Mouse (Mus musculus) liver, adult 2 months (tissue): ENCODE data around the gene Zdhhc14.

ENCODE experiments used
- CTCF ChIP-seq: fragments of 200-500 bp; IDR thresholded peaks from 2 replicates; pipeline ENCODE4 v1.5.1; 2011; ENCODE audit warnings: low read depth, low read length, control low read depth
- POLR2A ChIP-seq: fragments of 200-500 bp; IDR thresholded peaks from 2 replicates; pipeline ENCODE4 v1.6.1; 2011; ENCODE audit warnings: low read length, control low read depth; ENCODE audit not compliant: insufficient read depth; ENCODE audit errors: extremely low read depth

DNA sequence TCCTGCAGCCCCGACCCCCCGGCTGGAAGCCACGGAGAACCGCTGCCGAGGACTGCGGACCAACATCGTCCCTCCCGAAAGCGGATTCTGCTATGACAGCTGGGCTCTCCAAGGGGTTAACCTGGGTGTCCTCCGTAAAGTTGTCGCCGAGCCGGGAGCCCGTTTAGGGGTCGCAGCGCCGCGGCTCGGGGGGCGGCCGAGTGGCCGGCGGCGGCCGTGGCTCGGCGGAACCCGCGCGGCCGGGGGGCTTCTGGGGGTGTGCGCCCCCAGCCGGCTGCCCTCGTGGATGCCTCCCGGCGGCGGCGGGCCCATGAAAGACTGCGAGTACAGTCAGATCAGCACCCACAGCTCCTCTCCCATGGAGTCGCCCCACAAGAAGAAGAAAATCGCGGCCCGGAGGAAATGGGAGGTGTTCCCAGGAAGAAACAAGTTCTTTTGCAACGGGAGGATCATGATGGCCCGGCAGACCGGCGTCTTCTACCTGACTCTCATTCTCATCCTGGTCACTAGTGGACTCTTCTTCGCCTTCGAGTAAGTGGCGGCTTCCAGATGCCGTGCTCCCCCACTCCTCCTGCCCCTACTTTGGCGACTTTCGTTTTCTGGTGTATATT lies 909 bp downstream of the Zdhhc14 start:
- TF ChIP-seq POLR2A (no peak), CTCF (no peak)
